Mouse (Mus musculus) intestine, postnatal 0 days (tissue): Measurements from ENCODE around the gene Cdc7. TPM values are rescaled to one million over a fixed set of nuclear protein-coding genes. Genes with fewer than 3 reads are reported as not detected.
A peak's percentile ranks its signal among the peaks of the same experiment; 100 is the strongest.

Experiments used
- ATAC-seq: fragments of 200-750 bp; cut with Nextera tagmentation; 2 replicates; pipeline ENCODE4 v1.8.0; 2017; ENCODE audit warnings: mild to moderate bottlenecking, moderate TSS enrichment, moderate library complexity
- H3K27ac ChIP-seq: fragments of 300-500 bp; sonication (generic); 2 replicates; pipeline ENCODE4 v1.5.1; 2014; ENCODE audit warnings: mild to moderate bottlenecking, low read depth, low read length, moderate library complexity
- H3K27me3 ChIP-seq: fragments of 300-500 bp; sonication (generic); replicated peaks from 2 replicates; pipeline ENCODE4 v1.6.1; 2014; ENCODE audit warnings: low read length, mixed read lengths; ENCODE audit not compliant: control insufficient read depth, insufficient read depth
- H3K36me3 ChIP-seq: fragments of 300-500 bp; sonication (generic); 2 replicates; pipeline ENCODE4 v1.6.1; 2014; ENCODE audit warnings: mild to moderate bottlenecking, moderate library complexity; ENCODE audit not compliant: control insufficient read depth, insufficient read depth
- H3K4me1 ChIP-seq: fragments of 300-500 bp; sonication (generic); replicated peaks from 2 replicates; pipeline ENCODE4 v1.6.1; 2014; ENCODE audit warnings: antibody characterized with exemption, low read length, mixed read lengths; ENCODE audit not compliant: control insufficient read depth, insufficient read depth
- H3K4me2 ChIP-seq: fragments of 300-500 bp; sonication (generic); replicated peaks from 2 replicates; pipeline ENCODE4 v1.6.1; 2014; ENCODE audit warnings: low read depth, mild to moderate bottlenecking, moderate library complexity
- H3K4me3 ChIP-seq: fragments of 300-500 bp; sonication (generic); 2 replicates; pipeline ENCODE4 v1.5.1; 2014; ENCODE audit warnings: low read depth, low read length
- H3K9ac ChIP-seq: fragments of 300-500 bp; sonication (generic); 2 replicates; pipeline ENCODE4 v1.6.1; 2014; ENCODE audit warnings: mild to moderate bottlenecking, low read depth, low read length
- H3K9me3 ChIP-seq: fragments of 300-500 bp; sonication (generic); 2 replicates; pipeline ENCODE4 v1.6.1; 2016; ENCODE audit warnings: mixed run types; ENCODE audit not compliant: control insufficient read depth
- CTCF ChIP-seq: sonication (generic); IDR thresholded peaks from 2 replicates; pipeline ENCODE4 v1.5.1; 2016; ENCODE audit warnings: low read depth, mild to moderate bottlenecking, control low read depth, antibody characterized with exemption, moderate library complexity
- WGBS: fragments of 180-500 bp; shearing (Covaris S2); extraction: QIAGEN DNeasy Blood & Tissue Kit; methylation state at CpG from one replicate; pipeline ENCODE4 v1.1.7; 2014; 5-methylcytosine and 5-hydroxymethylcytosine counted together
- polyA plus RNA-seq: library from polyadenylated mRNA; unstranded; fragments of >200 nt; fragmentation: Nextera tagmentation; extraction: Ambion mirVana; gene quantifications from 2 replicates; pipeline ENCODE4 v1.2.1, GENCODE M21; 2015

Gene Cdc7
- polyA plus RNA-seq, 1 experiment from 2014 or later: 5.5 TPM

DNA sequence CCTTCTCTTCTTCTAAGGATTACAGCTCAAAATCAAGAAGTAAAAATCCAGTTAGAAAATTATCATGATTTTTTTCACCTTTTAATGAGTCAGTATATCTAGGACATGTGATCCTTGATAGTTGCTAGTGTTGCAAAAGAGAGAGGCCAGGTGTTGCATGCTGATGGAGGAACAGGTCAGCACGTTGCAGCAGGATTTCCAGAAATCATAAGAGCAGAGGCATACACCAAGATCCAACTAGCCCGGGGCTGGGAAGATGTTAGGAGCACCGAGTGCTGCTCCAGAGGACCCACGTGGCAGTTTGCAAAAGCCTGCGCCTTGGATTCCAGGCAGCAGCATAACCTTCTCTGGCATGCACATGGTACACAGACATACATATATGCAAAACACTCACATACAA lies 54.9 kb downstream of the Cdc7 start:
- no peak overlapping the region for H3K4me3 ChIP-seq
- H3K4me2 ChIP-seq: no peak overlapping the region
- H3K27me3 ChIP-seq: no peaks in the 10 kb centered on the region
- ATAC-seq: no peak
- no peaks in the 10 kb centered on the region for H3K36me3 ChIP-seq
- no peak overlapping the region for H3K9ac ChIP-seq
- H3K9me3 ChIP-seq: no peaks in the 10 kb centered on the region
- H3K27ac ChIP-seq: no peak overlapping the region
- H3K4me1 ChIP-seq: peaks cover 19% of the 10 kb centered on the region
- TF ChIP-seq CTCF: no peak
- WGBS: 65% methylated on average over 5 of the region's 5 CpGs

- H3K9ac ChIP-seq: no peak overlapping the region
- 53% methylated on average over 6 of the region's 6 CpGs for WGBS
- no peaks in the 10 kb centered on the region for H3K36me3 ChIP-seq
Observed at GRCm38 (mm10) chr5:107019904-107020303, 55.8 kb downstream of the Cdc7 start.

GRCm38 (mm10) chr5:107020366-107020765 lies 56.2 kb downstream of the Cdc7 start:
- no peak overlapping the region for H3K27ac ChIP-seq
- no peaks in the 10 kb centered on the region for H3K27me3 ChIP-seq
- no peak overlapping the region for H3K9ac ChIP-seq
- H3K9me3 ChIP-seq: no peaks in the 10 kb centered on the region
- no peak overlapping the region for H3K4me3 ChIP-seq
- H3K4me1 ChIP-seq: peaks cover 12% of the 10 kb centered on the region
- WGBS: 40% methylated on average over 7 of the region's 7 CpGs
- no peak overlapping the region for H3K4me2 ChIP-seq
- H3K36me3 ChIP-seq: no peaks in the 10 kb centered on the region
- no peak for TF ChIP-seq CTCF
- 0 out of 2 replicates have a peak, but pooled peaks have one; percentile 7 for ATAC-seq

More at GRCm38 (mm10) chr5:107019904-107020303, 55.8 kb downstream of the Cdc7 start:
- no peak for ATAC-seq
- TF ChIP-seq CTCF: no peak
- Histone ChIP-seq H3K4me3 (no peak overlapping the region), H3K4me1 (peaks cover 14% of the 10 kb centered on the region), H3K9me3 (no peaks in the 10 kb centered on the region), H3K4me2 (no peak overlapping the region), H3K27ac (no peak overlapping the region), H3K27me3 (no peaks in the 10 kb centered on the region)

DNA sequence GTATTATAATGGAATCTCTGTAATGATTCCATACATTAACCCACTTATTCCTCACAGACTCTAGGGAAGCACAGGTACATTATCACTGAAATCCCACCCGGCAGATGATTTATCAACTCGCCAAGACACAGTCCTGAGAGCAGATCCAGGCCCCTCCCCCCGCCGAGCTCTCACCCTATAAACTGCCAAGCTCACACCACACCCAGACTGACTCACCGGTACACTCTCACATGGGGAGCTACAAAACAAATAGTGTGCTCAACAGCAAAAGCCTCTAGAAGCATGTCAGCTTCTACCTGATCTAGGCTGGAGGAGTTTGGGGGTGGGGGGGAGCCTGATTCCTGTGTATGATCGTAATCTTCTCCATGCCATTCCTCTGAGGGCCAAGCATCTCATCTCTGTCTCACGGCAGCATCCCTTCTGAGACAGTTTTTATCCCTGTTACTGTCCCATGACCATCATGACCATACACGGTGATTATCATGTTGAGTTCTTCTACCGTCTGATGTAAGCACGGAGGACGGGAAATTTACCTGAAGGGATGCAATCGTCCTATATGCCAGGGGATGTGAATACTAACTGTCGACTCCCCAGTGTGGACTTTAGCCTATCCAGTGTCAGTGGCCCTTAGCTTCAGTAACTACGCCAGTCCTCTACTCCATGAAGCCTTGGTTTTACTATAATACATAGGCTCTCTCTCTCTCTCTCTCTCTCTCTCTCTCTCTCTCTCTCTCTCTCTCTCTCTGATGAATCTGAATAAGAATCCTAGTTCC lies 57.4 kb downstream of the Cdc7 start:
- no peak overlapping the region for H3K9ac ChIP-seq
- no peak overlapping the region for H3K4me3 ChIP-seq
- peak; percentile 78 for ATAC-seq
- H3K27ac ChIP-seq: 0 out of 2 replicates have a peak overlapping the region, but pooled peaks have one; percentile 35
- H3K9me3 ChIP-seq: no peaks in the 10 kb centered on the region
- 0 out of 2 replicates have a peak, but pooled peaks have one; percentile 1 for TF ChIP-seq CTCF
- H3K27me3 ChIP-seq: no peaks in the 10 kb centered on the region
- H3K36me3 ChIP-seq: no peaks in the 10 kb centered on the region
- peak overlapping the region; percentile 43 for H3K4me2 ChIP-seq
- H3K4me1 ChIP-seq: peaks cover 8% of the 10 kb centered on the region
- 55% methylated on average over 14 of the region's 14 CpGs for WGBS

- H3K36me3 ChIP-seq: no peaks in the 10 kb centered on the region
- WGBS: 57% methylated on average over 3 of the region's 3 CpGs
- peaks cover 8% of the 10 kb centered on the region for H3K4me1 ChIP-seq
- TF ChIP-seq CTCF: no peak
- H3K4me3 ChIP-seq: no peak overlapping the region
- H3K4me2 ChIP-seq: peak overlapping the region; percentile 43
- H3K9me3 ChIP-seq: no peaks in the 10 kb centered on the region
- 0 out of 2 replicates have a peak overlapping the region, but pooled peaks have one; percentile 35 for H3K27ac ChIP-seq
- no peaks in the 10 kb centered on the region for H3K27me3 ChIP-seq
- ATAC-seq: peak; percentile 44; the same call in 1 of the 2 replicates
- H3K9ac ChIP-seq: no peak overlapping the region
Observed at GRCm38 (mm10) chr5:107022064-107022428, 57.9 kb downstream of the Cdc7 start.

- 57% methylated on average over 5 of the region's 5 CpGs for WGBS
- ATAC-seq: no peak
- Histone ChIP-seq H3K4me2 (no peak overlapping the region), H3K9ac (no peak overlapping the region), H3K9me3 (no peaks in the 10 kb centered on the region), H3K36me3 (no peaks in the 10 kb centered on the region), H3K27ac (no peak overlapping the region), H3K27me3 (no peaks in the 10 kb centered on the region), H3K4me1 (peaks cover 8% of the 10 kb centered on the region), H3K4me3 (no peak overlapping the region)
- no peak for TF ChIP-seq CTCF
Observed at GRCm38 (mm10) chr5:107023951-107024350, 59.8 kb downstream of the Cdc7 start.
